Mouse (Mus musculus): Measurements from ENCODE around the gene Polr3h. TPM values are rescaled to one million over a fixed set of nuclear protein-coding genes. Genes with fewer than 3 reads are reported as not detected.

Polr3h gene
- total RNA-seq, 2 experiments from 2014 or later = 7.3 to 8.1 TPM

DNA sequence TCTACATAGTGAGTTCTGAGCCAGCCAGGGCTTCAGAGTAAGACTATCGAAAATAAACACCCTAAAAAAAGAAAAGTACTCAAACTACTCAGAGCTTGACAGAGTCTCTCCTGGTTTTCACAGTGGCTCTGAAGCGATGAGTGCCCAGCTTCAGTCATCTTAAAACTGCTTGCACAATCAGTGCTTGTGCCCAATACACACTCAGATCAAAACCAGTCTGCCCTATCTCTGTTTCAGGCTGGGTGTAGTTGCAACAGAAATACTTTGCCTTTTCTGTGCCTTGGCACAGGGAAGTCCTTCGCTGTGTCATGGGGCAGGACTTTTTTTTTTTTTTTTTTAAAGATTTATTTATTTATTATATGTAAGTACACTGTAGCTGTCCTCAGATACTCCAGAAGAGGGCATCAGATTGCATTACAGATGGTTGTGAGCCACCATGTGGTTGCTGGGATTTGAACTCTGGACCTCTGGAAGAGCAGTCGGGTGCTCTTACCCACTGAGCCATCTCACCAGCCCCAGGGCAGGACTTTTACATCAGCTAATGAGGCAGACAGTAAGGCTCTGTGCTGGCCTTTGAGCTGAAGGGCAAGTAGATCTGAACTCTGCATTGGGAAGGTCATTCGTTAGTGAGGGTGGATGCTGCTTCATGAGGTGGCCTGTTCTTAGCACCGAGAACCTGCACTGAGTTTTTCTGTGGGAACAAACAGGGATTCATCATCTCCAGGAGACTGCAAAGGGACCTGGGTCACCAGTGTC lies 39.1 kb downstream of the Polr3h start:
- intact Hi-C loops (cut with DNase I; ENCODE audit: low total_unique reads) = no loop called here
- no peak for DNase-seq

DNA sequence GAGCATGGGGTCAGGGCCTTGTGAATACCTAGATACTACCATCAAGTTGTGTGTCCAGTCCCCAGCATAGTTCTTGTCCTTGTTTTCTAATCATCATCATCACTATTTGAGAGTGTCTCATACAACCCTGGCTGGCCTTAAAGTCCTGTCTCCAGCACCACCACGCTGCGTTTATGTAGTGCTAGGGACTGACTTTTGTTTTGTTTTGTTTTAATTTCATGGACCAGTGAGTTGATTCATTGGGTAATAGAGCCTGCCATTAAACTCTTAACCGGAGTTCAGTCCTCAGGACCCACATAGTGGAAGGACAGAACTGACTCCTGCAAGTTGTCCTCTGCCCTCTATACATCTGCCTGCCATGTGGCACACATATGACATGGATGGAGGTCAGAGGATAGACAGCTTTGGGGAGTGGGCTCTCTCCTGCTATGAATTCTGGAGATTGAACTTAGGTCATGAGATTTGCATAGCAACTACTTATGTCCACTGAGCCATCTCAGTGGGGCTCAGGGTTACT lies 40.6 kb downstream of the Polr3h start:
- no peak for DNase-seq
- intact Hi-C loops (cut with DNase I; ENCODE audit: low total_unique reads) = no loop called here

DNA sequence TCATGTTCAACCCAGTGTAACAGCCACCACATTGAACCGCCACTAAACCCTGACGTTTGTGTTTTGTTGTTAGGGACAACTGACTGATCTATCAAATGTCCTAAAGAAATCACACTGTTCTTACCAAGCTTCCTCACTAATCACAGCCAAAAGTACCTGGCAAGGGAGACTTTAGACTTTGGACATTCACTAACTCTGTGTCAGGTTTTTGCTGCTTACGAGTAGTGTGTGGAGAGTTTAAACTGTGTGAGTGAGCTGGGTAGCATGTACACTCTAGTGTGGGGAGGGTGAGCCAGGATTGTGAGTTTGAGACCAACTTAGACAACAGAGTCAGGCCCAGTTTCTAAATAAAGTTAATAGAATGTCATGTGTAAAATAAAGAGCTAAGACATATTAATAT lies 43.7 kb downstream of the Polr3h start:
- no peak for DNase-seq
- intact Hi-C loops (cut with DNase I; ENCODE audit: low total_unique reads) = no loop called here

DNA sequence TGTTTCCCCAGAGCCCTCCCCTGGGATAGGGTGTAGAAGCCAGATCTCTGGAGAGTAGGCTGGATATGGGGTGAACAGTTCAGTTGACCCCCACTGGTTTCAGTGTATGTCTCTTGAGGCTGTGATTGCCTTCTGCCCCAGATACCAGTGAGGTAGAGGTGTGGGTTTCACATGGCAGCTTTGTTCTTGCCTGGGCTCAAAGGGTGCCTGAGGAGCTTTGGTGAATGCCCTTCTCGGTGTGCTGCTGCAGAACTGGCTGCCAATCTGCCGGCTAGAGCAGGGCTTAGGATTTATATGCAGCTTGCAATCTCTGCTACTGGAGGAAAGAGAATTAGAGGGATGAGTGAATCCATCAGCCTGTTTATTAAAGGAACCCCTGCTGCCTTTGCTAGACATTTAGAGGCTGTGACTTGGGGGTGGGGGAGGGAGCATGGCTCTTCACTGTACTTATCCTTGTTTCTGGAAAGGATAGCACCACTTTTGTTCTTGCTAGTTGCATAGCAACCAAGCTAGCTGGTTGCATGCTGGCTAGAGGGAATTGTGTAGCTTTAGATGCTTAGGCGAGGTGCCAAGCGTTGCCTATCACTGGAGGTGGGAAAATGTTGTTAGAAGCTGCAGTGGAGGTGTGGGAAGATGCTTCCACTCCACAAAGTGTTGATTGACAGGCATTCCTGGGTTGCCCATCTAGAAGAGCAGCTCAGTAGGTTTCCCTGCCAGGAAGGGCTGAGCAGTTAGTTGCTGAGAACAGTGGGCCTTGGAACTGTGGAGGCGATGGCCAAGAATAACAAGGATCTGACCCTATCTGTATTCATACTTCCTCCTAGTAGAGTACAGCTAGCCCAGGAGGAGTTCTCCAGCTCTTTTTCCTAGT lies 46.3 kb downstream of the Polr3h start:
- DNase-seq = no peak
- intact Hi-C loops (cut with DNase I; ENCODE audit: low total_unique reads) = no loop called here

DNA sequence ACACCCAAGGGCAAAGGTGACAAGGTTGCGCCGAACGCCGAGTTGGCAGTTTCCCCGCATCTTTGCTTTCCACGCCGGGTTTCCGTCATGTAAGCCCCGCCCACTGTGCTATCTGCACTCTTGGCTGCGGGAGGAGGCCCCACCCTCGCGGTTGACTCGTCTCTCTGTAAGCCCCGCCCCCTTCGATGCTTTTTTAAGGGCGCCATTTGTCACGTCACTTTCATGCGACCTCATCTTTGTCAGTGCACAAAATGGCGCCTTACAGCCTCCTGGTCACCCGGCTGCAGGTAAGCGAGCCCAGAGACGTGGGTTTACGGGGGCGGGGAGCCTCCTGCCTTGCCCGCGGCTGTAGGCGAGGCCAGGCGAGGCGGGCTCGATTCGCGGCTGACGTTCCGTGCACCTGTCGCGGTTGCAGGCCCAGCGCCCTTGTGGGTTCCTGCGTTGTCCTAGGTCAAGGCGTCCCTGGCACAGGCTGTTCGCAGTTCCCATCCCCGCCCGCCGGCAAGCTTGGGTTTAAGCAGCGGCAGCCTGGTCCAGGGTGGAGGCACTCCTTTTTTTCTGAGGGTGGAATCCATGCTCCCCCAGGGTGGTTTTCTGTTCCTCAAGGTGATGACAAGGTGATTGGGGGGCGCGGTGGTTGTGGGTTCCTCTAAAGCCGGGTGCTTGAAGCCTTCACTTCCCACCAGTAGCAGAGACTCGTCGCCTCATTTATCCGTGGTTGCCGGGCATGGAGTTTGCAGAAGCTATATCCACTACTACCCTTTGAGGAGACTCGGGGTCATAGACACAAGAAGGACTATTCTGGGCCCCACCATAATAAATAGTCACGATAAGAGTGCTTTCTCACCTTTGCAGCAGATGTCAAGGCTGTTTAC lies 53.5 kb downstream of the Polr3h start, which contains the start of gene Aco2:
Gene Aco2, plus strand, starts transcription at position 48 of the 875 bp plus-strand sequence.
- intact Hi-C loops (cut with DNase I; ENCODE audit: low total_unique reads) = no loop called here
- peak; percentile 99 for DNase-seq

DNA sequence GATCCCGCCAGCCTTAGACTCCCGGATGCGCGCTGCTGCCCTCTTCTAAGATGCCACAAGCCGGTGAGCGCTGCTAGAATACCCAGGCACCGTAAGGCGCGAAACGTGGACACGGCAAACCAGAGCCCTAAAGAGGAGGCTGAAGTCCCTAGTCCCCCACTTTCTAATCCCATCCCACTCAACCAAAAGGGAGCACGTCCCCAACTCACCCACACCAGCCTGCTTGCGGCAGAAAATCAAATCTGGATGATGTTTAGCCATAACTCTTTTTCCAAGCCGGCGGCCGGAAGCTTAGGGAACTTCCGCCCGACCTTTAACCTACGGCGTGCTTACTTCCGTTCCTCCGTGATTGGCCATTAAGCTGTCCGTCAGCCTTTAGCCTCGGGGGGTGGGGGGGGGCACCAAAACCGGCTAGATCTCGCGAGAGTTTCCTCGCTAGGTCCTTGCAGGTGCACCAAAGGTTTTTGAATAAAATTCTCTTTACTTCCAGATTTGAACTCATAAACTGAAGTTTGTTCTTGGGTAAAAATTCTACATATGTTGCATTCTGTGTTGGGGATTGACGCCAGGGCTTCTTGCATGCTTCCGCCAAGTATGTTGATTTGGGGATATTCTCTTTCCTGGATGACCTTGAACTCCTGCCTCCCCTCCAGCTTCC lies 54.3 kb downstream of the Polr3h start, which contains the start of gene Phf5a:
Gene Phf5a, minus strand, starts transcription at position 308 of the 658 bp plus-strand sequence.
- intact Hi-C loops (cut with DNase I; ENCODE audit: low total_unique reads) = no loop called here
- peak; percentile 84 for DNase-seq

DNA sequence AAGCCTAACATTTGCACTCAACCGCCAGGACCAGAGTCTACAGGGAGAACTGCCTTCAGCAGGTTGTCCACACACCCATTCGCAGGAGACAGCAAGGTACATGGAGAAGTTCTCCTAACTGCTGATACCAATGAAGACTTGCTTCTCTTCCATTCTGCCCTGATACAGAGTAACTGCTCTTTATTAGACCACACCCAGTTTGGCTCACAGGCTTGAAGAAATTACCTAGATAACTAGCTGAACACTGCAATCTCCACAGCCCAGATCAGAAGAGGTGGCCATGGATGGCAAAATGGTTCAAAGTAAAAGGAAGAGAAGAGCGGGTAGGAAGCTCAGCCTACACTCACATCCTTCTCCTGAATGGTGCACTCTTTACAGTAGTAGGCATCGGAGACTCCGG lies 56.1 kb downstream of the Polr3h start:
- intact Hi-C loops (cut with DNase I; ENCODE audit: low total_unique reads) = no loop called here
- no peak for DNase-seq

DNA sequence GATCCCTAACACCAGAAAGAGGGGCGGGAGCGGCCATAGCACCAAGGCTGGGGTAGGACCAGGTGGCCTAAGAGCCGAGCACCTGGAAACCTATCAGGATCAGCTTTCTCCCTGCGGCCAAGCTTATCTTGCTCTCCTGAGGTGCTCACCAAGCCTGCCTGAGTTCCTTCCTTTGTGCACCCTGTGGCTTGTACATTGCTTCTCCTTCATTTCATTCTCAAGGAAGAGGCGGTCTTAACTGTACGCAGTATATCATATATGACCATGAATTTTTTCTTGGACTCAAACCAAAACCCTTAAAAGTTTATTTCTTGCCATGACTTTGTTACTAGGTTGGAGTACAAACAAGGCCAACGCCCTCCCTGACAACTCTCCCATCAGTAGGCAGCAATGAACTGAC lies 61.8 kb downstream of the Polr3h start:
- intact Hi-C loops (cut with DNase I; ENCODE audit: low total_unique reads) = no loop called here
- no peak for DNase-seq

DNA sequence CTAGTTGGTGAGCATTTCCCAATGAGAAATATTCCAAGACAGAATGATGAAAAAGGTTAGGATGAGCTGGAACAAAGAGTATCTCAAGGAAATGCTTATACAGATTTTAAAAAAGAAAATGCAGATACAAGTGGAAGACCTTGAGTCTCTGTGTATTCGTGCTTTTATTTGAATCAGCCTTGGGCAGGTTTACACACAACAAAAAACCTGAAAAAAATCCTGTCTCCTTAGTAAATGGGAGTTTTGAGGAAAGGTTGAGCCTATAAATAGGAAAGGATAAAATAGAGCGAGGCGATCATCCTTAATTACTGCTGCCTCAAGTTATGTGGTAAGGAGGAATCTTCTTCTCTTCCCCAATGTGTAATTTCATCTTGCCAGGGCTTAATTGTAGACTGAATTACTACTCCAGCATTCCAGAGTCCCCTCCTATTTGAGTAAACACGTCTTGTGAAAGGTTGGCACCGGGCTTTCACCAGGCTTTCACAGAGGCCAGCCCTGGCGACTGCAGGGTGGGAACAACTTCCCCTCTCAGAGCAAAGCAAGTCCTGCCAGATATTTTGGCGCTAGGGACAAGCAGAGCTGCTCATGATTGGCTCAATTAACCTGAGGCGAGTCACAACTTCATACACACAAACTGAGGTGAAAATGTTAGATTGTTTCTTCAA lies 65.4 kb downstream of the Polr3h start:
- DNase-seq = no peak
- intact Hi-C loops (cut with DNase I; ENCODE audit: low total_unique reads) = no loop called here

DNA sequence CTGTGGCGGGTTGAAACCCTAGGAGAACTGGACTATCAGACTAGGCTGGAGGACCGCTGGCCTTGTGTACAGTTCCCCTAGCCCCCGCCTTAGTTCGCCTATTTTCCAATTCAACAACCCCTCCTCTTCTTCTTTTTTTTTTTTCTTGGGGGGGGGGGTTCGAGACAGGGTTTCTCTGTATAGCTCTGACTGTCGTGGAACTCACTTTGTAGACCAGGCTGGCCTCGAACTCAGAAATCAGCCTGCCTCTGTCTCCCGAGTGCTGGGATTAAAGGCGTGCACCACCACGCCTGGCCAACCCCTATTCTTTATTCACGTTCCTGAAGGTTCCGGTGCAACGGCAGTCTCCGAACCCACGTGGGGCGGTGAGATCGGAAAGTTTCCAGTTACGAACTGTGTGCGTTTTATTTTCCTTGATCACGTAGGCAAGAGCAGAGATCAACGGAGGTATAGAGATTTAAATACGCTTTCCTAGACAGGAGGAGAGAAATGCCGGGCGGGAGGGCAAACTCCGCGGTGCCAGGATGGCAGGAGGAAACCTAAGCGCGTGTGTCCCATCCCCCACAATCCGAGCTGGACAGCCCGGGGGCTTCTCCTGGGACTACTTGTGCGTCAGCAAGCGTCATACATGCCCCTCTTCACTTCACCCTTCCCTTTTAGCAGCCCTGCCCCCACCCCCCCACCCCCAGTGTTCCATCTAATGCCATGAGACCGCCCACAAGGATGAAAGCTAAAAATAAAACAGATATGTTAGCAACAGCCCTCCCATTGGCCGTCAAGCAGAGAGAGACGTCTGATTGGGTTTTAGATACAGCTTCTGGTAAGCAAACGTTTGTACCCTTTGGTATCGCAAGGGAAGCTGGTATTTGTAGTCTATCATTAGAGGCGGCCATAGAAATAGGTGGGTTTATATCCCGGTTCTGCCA lies 66.4 kb downstream of the Polr3h start:
- intact Hi-C loops (cut with DNase I; ENCODE audit: low total_unique reads) = no loop called here
- peak; percentile 70 for DNase-seq

DNA sequence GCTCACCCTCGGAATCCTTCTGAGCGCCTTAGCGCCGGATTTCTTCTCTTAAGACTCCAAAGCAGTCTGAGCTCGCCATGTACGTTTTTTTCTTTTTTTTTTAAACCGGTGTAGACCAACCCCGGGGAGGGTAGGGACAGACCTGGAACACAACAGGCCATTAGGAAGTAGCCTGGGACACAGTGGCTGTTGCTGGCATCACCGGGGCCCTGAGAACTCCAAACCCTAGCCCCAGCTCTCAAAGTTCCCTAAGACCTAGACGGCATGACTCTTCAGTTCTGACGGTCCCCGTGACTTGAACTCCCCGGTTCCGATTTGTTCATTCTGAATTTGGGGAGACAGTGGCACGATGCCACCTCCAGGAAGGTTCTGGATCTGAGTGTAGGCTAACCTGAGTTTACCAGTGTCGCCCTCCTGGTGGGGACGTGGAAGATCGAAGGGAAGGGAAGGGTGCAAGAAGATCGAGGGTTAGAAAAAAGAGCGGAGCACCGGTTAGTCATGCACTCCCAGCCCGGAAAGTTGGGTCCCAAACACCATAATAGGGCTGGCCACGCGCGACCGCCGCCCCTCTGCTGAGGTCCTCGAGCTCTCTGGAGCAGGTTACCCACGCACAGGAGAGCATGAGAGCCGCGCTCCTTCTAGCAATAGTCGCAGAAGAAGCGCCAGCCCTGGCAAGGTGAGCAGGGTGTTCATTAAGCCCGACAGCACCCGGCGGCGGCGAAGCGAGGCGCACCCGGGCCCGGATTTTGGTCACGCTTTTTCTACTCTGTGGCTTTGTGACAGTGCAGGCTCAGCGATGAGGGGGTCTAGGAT lies 67.3 kb downstream of the Polr3h start, which contains the start of gene Tob2:
Gene Tob2, minus strand, starts transcription at position 280 of the 813 bp plus-strand sequence.
- peak; percentile 73 for DNase-seq
- intact Hi-C loops (cut with DNase I; ENCODE audit: low total_unique reads) = no loop called here

DNA sequence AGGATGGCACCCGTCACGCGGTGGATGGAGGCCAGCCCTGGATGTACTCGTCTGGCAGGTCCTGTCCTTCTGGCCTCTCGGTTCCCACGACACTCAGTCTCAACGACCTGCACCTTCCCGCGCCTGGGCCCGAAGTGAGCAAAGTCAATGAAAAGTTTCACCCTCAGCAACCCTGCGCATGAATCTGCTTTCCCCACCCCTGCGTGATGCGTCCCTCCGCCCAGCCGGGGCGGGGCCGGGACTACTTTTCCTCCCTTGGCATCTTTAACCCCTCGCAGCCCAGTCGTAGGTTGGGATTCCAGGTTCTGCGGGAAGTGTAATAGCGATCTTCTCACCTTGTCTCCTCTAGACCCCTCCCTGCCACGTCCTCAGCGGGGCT lies 67.9 kb downstream of the Polr3h start:
- peak; percentile 91 for DNase-seq
- intact Hi-C loops (cut with DNase I; ENCODE audit: low total_unique reads) = no loop called here

DNA sequence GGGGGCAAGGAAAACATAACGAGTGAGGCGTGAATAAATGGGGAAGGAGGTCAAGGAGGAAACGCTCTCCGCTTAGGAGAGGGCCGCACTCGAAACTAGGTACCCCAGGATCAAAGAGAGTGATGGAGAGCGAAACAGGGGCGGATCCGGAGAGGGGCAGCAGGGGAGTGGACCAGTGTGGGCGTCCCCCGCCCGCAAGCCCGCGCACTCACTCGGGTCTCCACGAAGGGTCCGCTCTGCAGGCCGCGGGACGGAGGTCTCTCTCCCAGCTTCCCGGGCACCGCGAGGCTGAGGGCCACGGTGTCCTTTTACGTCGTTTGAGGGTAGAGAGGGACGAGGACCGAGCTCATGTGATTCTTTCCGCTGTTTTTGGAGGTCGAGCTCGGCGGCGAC lies 68.3 kb downstream of the Polr3h start:
- intact Hi-C loops (cut with DNase I; ENCODE audit: low total_unique reads) = no loop called here

DNA sequence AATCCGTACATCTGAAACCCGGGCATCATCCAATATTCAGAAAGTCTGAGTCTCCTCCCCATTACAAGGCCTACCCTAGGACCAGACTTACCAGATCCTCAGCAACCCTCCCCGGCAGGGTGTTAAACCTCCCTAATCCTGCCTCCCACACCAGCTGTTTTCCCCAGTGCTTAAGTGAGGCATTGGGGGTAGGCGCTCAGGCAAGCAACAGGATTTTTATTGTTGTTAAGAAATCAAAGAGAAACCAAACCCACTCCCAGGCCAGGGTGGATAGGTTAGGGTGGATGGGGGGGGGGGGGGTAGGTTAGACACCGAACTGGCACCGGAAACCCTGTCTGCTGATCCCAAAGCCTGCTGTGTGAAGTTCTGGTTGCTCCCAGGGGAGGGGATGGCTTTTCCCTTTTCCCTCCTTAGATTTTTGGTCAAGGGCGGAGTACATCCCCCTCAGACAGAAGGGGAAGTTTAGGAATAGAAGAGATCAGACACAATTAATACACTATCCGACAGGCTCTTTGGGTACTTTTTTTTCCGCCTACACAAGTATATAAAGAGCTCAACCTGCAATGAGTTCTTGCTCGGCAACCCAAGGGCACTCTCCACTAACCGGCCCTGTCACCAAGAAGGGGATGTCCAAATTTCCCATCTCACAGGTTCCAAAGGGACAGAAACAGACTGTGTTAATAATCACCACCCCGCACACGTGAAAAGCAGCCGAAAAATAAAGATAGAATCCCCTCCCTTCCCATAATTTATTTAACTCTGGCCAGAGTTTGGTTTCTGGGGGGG lies 68.9 kb downstream of the Polr3h start:
- intact Hi-C loops (cut with DNase I; ENCODE audit: low total_unique reads) = no loop called here
- DNase-seq = no peak

More for the DNA sequence above, 68.3 kb downstream of the Polr3h start:
- DNase-seq = no peak

DNA sequence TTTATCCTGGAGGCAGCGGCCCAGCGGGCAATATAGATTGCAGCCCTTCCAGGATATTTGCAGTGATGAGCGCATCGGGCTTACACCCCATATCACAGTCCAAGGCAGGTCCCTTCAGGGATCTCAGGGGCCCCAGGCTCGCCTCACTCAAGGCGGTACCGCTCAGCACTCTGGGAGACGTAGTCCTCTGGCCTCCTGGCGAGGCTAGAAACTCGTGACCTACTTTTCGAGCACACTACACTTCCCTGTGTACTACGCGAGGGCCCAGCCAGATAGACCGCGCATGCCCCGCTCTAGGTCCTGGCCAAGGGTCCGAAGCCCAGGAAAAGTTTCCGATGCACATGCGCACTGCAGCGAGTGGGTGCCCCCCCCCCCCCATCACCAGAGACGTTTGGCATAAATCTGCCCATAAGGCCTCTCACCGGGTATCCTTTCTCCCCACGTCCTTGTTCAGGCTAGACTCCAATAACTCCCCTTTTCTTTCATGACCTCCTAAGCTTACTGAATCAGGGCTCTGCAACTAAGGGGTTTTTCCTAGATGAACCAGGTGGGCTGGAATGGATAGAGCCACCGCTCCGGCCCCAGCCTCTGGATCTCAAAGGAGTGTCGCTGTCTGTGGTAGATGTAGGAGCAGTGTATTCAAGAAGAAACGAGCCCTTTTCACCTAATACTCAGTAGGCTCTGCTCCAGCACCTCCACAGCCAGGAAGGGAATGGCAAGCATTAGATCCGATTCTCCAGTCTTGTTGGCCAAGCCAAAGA lies 69.8 kb downstream of the Polr3h start:
- intact Hi-C loops (cut with DNase I; ENCODE audit: low total_unique reads) = no loop called here
- peak; percentile 90 for DNase-seq
